Mouse (Mus musculus) large intestine, adult 2 months (tissue): Measurements from ENCODE around the gene Acot4. TPM values are rescaled to one million over a fixed set of nuclear protein-coding genes. Genes with fewer than 3 reads are reported as not detected.
A peak's percentile ranks its signal among the peaks of the same experiment; 100 is the strongest.
"Not testable (repeated sequence)": the region's sequence is repeated elsewhere in the genome, so short reads cannot be mapped to it uniquely, and the experiment has no call there.

Experiments
- DNase-seq: peaks from one replicate; pipeline ENCODE4 v3.0.0-alpha.2; 2012; ENCODE audit warnings: low read depth, low spot score
- WGBS: fragments of 180-500 bp; shearing (Covaris S2); methylation state at CpG from one replicate; pipeline ENCODE4 v1.1.7; 2018; 5-methylcytosine and 5-hydroxymethylcytosine counted together
- polyA plus RNA-seq: library from polyadenylated mRNA; depleted of rRNA; stranded (reverse); fragments of >200 nt; gene quantifications from 2 replicates; pipeline ENCODE4 v1.2.3, GENCODE M21; 2012

The Acot4 gene
- polyA plus RNA-seq, 1 experiment = 4.5 TPM

- not testable (repeated sequence) for DNase-seq
Observed at GRCm38 (mm10) chr12:84028328-84028727, 9.9 kb upstream of the Acot4 start.

GRCm38 (mm10) chr12:84029043-84029442 lies 9.1 kb upstream of the Acot4 start:
- WGBS = 98% methylated on average over 1 of the region's 1 CpGs
- DNase-seq = not testable (repeated sequence)

More at GRCm38 (mm10) chr12:84028328-84028727, 9.9 kb upstream of the Acot4 start:
- WGBS = 85% methylated on average over 3 of the region's 3 CpGs

GRCm38 (mm10) chr12:84030659-84031332 lies 7.4 kb upstream of the Acot4 start:
- 31% methylated on average over 4 of the region's 4 CpGs for WGBS
- DNase-seq = peak; percentile 82

DNA sequence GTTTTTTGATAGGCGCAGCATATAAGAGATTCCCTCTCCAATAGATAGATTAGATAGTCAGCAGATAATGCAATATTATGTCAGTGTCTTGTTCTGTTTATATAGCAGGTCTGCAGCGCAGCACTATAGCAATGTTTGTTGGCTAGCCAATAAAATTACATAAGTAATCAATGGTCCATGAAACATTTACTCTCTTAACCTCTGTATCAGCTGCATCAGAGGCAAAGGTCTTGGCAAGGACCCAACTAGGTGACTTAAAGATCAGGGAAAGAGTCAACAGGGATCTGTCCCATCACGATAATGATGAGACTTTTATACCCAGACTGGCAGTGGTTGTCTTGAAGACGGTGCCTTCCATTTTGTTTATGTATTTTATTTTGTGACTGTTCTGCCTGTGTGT lies 5.3 kb upstream of the Acot4 start:
- WGBS = 56% methylated on average over 4 of the region's 4 CpGs
- DNase-seq = no peak

DNA sequence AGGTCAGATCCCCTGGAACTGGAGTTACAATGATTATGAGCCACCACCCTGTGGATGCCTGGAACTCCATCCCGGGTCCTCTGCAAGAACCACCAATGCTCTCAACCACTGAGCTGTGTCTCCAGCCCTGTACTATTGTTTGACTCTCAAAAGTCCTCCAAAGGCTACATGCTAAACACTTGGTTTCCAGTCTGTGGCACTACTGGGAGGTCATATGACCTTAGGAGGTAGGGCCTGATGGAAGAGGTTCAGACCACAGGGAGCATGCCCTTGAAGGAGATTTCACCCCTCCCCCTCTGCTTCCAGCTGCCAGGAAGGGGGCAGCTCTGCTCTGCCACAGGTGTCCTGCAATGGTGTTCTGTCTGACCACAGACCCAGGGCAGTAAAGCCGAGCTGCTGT lies 4.9 kb upstream of the Acot4 start:
- not testable (repeated sequence) for DNase-seq
- WGBS = 87% methylated on average over 2 of the region's 2 CpGs

DNA sequence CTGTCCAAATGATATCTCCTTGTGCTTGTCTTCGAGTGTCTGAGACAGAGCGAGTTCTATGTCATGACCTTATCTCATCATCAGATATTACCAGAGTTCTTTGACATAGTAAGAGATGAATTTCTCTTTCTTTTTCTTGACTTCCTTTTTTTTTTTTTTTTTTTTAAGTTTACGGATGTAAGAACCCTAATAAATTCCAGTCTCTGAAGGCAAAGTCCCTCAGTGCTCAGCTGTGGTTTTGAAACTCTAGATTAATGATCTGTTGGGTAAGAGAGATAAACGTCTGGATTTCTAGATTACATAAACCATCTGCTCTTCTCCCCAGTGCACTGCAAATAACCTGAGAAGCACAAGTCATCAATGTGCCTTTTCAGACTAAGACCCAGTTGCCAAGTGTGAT lies 4.1 kb upstream of the Acot4 start:
- WGBS = 36% methylated on average over 4 of the region's 4 CpGs
- no peak for DNase-seq

GRCm38 (mm10) chr12:84038691-84039111 lies 522 bp downstream of the Acot4 start, which contains the start of gene Gm49366:
Gm49366 (plus strand) TSS chr12:84038935.
- DNase-seq = not testable (repeated sequence)
- WGBS = 1% methylated on average over 39 of the region's 39 CpGs

DNA sequence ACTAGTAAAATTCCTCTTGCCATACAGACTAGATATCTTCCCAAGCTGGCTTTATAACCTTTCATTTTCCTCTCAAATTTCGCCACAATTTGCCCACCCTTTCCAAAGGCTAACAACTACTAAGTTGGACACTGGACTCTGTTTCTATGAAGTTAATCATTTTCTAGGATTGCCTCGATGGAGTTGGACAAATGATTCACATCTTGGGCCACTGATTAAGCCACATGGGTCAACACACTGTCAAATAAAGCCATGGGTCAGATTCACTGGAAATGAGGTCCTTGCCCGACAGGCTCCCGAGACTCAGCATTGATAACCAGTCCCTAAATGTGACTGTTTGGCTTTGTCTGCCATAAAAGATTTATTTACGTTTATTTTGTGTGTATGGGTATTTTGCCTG lies 4.1 kb downstream of the Acot4 start:
- 36% methylated on average over 5 of the region's 5 CpGs for WGBS
- DNase-seq = no peak

DNA sequence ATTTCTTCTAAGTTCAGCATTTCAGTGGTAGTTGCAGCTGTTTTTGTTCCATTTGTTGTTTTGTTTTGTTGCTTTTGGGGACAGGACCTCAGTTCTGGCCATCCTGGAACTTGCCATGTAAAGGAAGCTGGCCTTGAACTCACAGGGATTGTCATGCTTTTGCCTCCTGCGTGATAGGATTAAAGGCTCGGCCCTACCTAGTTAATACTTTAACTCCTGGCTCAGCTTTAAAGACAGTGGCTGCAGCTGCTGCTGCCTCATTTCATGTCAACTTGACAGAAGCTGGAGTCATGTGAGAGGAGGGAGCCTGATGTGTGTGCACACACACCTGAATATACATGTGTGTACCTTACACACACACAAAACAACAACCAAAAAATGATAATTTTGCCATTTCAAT lies 5.9 kb downstream of the Acot4 start:
- 48% methylated on average over 2 of the region's 2 CpGs for WGBS
- no peak for DNase-seq

DNA sequence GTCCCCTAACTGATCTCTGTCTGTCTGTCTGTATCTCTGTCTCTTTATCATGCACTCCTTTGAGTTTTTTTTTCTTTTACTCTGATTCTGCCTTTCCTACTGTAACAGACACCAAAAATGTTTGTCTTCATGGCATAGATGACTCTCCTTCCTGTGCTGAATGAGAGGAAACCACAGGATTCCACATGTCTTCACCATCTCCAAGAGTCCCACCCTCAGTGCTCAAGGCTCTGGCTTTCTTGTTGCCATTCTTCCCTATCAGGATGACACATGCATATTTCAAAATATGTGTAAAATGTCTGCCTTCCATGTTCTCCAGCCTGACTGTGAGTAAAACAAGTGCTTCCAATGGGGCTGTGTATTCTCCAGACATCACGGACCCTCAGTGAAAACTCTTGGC lies 8.7 kb downstream of the Acot4 start:
- no peak for DNase-seq
- 95% methylated on average over 1 of the region's 1 CpGs for WGBS

DNA sequence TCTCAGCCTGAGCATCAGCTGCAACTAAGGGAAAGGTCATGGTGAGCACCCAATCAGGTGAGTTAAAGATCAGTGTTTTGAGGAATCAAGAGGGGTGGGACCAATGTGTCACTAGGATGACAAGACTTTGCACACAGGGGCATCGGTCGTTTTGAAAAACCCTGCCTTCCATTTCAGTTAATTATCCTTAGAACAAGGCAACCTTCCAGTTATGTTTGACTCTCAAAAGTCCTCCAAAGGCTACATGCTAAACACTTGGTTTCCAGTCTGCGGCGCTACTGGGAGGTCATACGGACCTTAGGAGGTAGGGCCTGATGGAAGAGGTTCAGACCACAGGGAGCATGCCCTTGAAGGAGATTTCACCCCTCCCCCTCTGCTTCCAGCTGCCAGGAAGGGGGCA lies 12.6 kb downstream of the Acot4 start:
- not testable (repeated sequence) for DNase-seq
- 84% methylated on average over 5 of the region's 5 CpGs for WGBS

GRCm38 (mm10) chr12:84051937-84052474 lies 13.8 kb downstream of the Acot4 start, which contains the start of gene Acot3:
Acot3 (plus strand) TSS chr12:84052144.
- DNase-seq = no peak

GRCm38 (mm10) chr12:84052609-84053008 lies 14.4 kb downstream of the Acot4 start:
- DNase-seq = no peak
- 96% methylated on average over 7 of the region's 7 CpGs for WGBS

More at GRCm38 (mm10) chr12:84051937-84052474, 13.8 kb downstream of the Acot4 start, which contains the start of gene Acot3:
- 81% methylated on average over 5 of the region's 5 CpGs for WGBS

GRCm38 (mm10) chr12:84053173-84053572 lies 15.0 kb downstream of the Acot4 start:
- WGBS = 11% methylated on average over 16 of the region's 16 CpGs
- DNase-seq = no peak

GRCm38 (mm10) chr12:84053679-84054391 lies 15.7 kb downstream of the Acot4 start:
- 3% methylated on average over 41 of the region's 46 CpGs for WGBS
- DNase-seq = no peak

GRCm38 (mm10) chr12:84060946-84061345 lies 22.8 kb downstream of the Acot4 start:
- WGBS = 6% methylated on average over 2 of the region's 2 CpGs
- DNase-seq = no peak

- WGBS = 78% methylated on average over 20 of the region's 20 CpGs
Observed at GRCm38 (mm10) chr12:84062336-84062735, 24.2 kb downstream of the Acot4 start.

DNA sequence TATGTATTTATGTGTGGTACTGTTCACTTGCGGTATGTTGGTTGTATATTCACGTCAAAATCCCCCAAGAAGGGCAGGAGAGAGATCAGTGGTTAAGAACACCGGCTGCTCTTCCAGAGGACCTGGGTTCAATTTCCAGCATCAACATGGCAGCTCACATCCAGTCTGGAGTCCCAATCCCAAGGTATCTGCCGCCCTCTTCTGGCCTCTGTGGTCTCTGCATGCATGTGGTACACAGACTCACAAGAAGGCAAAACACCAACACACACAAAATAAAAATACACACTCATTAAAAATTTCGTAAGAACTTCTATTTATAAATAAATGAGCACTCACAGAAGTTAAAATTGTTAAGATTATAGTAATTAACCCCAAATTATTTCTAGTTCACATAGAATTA lies 25.0 kb downstream of the Acot4 start:
- WGBS = 77% methylated on average over 5 of the region's 5 CpGs
- no peak for DNase-seq

More at GRCm38 (mm10) chr12:84062336-84062735, 24.2 kb downstream of the Acot4 start:
- no peak for DNase-seq

DNA sequence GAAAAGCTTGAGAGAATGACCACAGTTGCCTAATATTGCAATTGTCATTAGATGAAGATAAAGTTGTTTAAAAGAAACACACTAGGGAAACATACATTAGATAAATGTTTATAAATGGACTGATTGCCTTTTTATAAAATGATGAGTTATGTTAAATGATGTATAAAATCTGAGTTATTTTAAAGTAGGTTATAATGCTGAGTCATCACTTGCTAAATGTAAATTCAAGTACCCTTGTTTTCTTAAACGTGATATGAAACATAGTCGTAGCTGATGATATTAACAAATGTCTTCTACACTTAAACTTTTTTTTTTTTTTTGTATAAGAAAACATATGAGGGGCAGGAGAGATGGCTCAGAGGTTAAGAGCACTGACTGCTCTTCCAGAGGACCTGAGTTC lies 25.7 kb downstream of the Acot4 start:
- no peak for DNase-seq
- 73% methylated on average over 2 of the region's 2 CpGs for WGBS

GRCm38 (mm10) chr12:84064621-84065020 lies 26.4 kb downstream of the Acot4 start:
- no peak for DNase-seq
- 75% methylated on average over 8 of the region's 8 CpGs for WGBS

DNA sequence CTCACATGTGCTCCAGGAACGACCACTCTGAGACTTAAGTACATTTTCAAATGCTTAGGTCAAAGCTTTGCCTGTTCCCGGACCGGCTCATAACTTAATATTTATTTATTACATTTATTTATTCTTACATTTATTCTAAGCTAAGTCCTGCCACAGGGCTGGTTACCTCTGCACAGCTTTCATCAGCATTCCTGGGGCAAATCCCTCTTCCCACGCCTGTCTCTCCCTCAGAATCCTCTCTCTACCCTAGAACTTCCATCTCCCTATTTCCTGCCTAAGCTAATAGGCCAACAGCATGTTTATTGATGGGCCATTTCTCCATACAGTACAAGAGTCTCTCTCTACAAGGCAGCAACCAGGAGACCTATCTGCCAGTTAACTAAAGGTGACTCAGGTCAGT lies 29.6 kb downstream of the Acot4 start:
- WGBS = 78% methylated on average over 4 of the region's 4 CpGs
- no peak for DNase-seq
